Mouse (Mus musculus) CH12.LX (cell line): ENCODE results near the gene Sumo3. TPM values are rescaled to one million over a fixed set of nuclear protein-coding genes. Genes with fewer than 3 reads are reported as not detected.

Experiments
- DNase-seq: peaks from one replicate; pipeline ENCODE4 v3.0.0-alpha.2; 2013; ENCODE audit errors: extremely low read depth
- H3K27ac ChIP-seq: 2 replicates; pipeline ENCODE4 v1.5.1; 2012; ENCODE audit warnings: low read depth, mild to moderate bottlenecking, control low read depth, moderate library complexity; ENCODE audit not compliant: insufficient read depth
- H3K27me3 ChIP-seq: replicated peaks from 2 replicates; pipeline ENCODE3; 2012; ENCODE audit warnings: inconsistent platforms
- H3K36me3 ChIP-seq, 2 experiments: replicated peaks in 1 of 2; 2 replicates each; pipeline versions ENCODE3 to v1.6.1; 2012; ENCODE audit warnings: inconsistent platforms in 1 of 2, low read length in 1 of 2, mild to moderate bottlenecking in 1 of 2, mixed read lengths in 1 of 2, moderate library complexity in 1 of 2; ENCODE audit not compliant: control insufficient read depth in 1 of 2, insufficient read depth in 1 of 2
- H3K4me1 ChIP-seq, 2 experiments: 2 replicates each; pipeline ENCODE4 v1.6.1; 2012; ENCODE audit warnings: inconsistent platforms in 1 of 2, moderate library complexity in 1 of 2; ENCODE audit not compliant: insufficient read depth in 2 of 2, control insufficient read depth in 1 of 2
- H3K4me2 ChIP-seq: 2 replicates; pipeline ENCODE4 v1.6.1; 2012; ENCODE audit warnings: low read depth, mild to moderate bottlenecking, control low read depth; ENCODE audit not compliant: poor library complexity, insufficient read depth, severe bottlenecking
- H3K4me3 ChIP-seq, 3 experiments: fragments of 150-350 bp in 1 of 3; sonication (generic) in 1 of 3; replicated peaks in 1 of 3; 2 replicates each; pipeline versions ENCODE3 to v1.5.1; 2011 to 2012; ENCODE audit warnings: low read depth in 2 of 3, low read length in 2 of 3, mild to moderate bottlenecking in 2 of 3, moderate library complexity in 2 of 3, control low read depth in 1 of 3, improper control_type of control experiment in 1 of 3, inconsistent platforms in 1 of 3, mixed read lengths in 1 of 3; ENCODE audit not compliant: poor library complexity in 1 of 3
- H3K79me2 ChIP-seq: replicated peaks from 2 replicates; pipeline ENCODE4 v1.6.1; 2012; ENCODE audit warnings: mild to moderate bottlenecking, moderate library complexity; ENCODE audit not compliant: control insufficient read depth, poor library complexity, insufficient read depth, severe bottlenecking; ENCODE audit errors: extremely low read depth
- H3K9ac ChIP-seq: 2 replicates; pipeline ENCODE4 v1.6.1; 2012; ENCODE audit warnings: low read depth, mild to moderate bottlenecking, control low read depth, moderate library complexity; ENCODE audit not compliant: insufficient read depth
- H3K9me3 ChIP-seq: replicated peaks from 2 replicates; pipeline ENCODE3; 2012; ENCODE audit warnings: low read length, inconsistent platforms, mixed read lengths
- CTCF ChIP-seq, 2 experiments: IDR thresholded peaks in 1 of 2; conservative IDR thresholded peaks in 1 of 2; 2 replicates each; pipeline ENCODE4 v1.5.1; 2011 to 2012; ENCODE audit warnings: low read depth in 2 of 2, low read length in 2 of 2, improper control_type of control experiment in 1 of 2, inconsistent platforms in 1 of 2, mild to moderate bottlenecking in 1 of 2, moderate library complexity in 1 of 2
- EP300 ChIP-seq: IDR thresholded peaks from 2 replicates; pipeline ENCODE4 v1.6.1; 2011; ENCODE audit warnings: low read length, improper control_type of control experiment
- KAT2A ChIP-seq: IDR thresholded peaks from 2 replicates; pipeline ENCODE4 v1.6.1; 2012; ENCODE audit warnings: low read length, improper control_type of control experiment, inconsistent platforms; ENCODE audit not compliant: insufficient replicate concordance
- MAFK ChIP-seq: IDR thresholded peaks from 2 replicates; pipeline ENCODE4 v1.6.1; 2011; ENCODE audit warnings: low read length, improper control_type of control experiment; ENCODE audit not compliant: insufficient replicate concordance
- NELFE ChIP-seq: IDR thresholded peaks from 2 replicates; pipeline ENCODE4 v1.6.1; 2011; ENCODE audit warnings: low read depth, low read length, improper control_type of control experiment
- RAD21 ChIP-seq: IDR thresholded peaks from 2 replicates; pipeline ENCODE4 v1.6.1; 2011; ENCODE audit warnings: low read depth, mild to moderate bottlenecking, low read length, improper control_type of control experiment, moderate library complexity
- RCOR1 ChIP-seq: conservative IDR thresholded peaks from 2 replicates; pipeline ENCODE4 v1.6.1; 2012; ENCODE audit warnings: low read depth, mild to moderate bottlenecking, inconsistent platforms, low read length, improper control_type of control experiment
- SMC3 ChIP-seq: IDR thresholded peaks from 2 replicates; pipeline ENCODE4 v1.6.1; 2011; ENCODE audit warnings: low read depth, low read length, improper control_type of control experiment
- TBP ChIP-seq: conservative IDR thresholded peaks from 2 replicates; pipeline ENCODE4 v1.6.1; 2011; ENCODE audit warnings: low read depth, low read length, improper control_type of control experiment
- TCF12 ChIP-seq: IDR thresholded peaks from 2 replicates; pipeline ENCODE4 v1.6.1; 2014; ENCODE audit warnings: low read depth, mild to moderate bottlenecking, inconsistent platforms, low read length, improper control_type of control experiment
- ZMIZ1 ChIP-seq: IDR thresholded peaks from 2 replicates; pipeline ENCODE4 v1.6.1; 2012; ENCODE audit warnings: low read depth, mild to moderate bottlenecking, inconsistent platforms, low read length, improper control_type of control experiment
- dilution Hi-C: fragments of 300-500 bp; cut with MboI; formaldehyde crosslinking; loops from 2 replicates; pipeline ENCODE4 v1.14.3; 2020; ENCODE audit warnings: low sequenced_read_pairs; ENCODE audit not compliant: extremely low pct_unique_long_range_greater_than_20kb, extremely low pct_ligation_motif_present
- in situ Hi-C: fragments of 300-500 bp; cut with MboI; formaldehyde crosslinking; loops from 3 replicates; pipeline ENCODE4 v1.14.3; 2019; ENCODE audit warnings: low sequenced_read_pairs, low pct_ligation_motif_present, low pct_unique_long_range_greater_than_20kb, mixed read lengths
- polyA plus RNA-seq: library from polyadenylated mRNA; unstranded; fragments of >175 nt; gene quantifications from 2 replicates; pipeline ENCODE4 v1.2.1, GENCODE M21; 2012; ENCODE audit warnings: low read depth; ENCODE audit not compliant: insufficient read length
- total RNA-seq, 2 experiments: library from RNA; depleted of rRNA; stranded (reverse); fragments of 300-350 nt in 1 of 2; fragments of >200 nt in 1 of 2; gene quantifications; 2 replicates each; pipeline ENCODE4 v1.2.3; 2012 to 2014

Gene Sumo3
- total and polyA plus RNA-seq, 3 experiments, result 54.4 to 130 (median 81.2) TPM

GRCm38 (mm10) chr10:77652046-77652445 is 46.1 kb downstream of the Sumo3 start:
- Histone ChIP-seq H3K4me1 (no peaks in the 10 kb centered on the region; a peak in 1 of 4 replicates), H3K27me3 (no peaks in the 10 kb centered on the region), H3K4me3 (no peak overlapping the region), H3K4me2 (no peak overlapping the region), H3K9ac (no peak overlapping the region), H3K27ac (no peak overlapping the region), H3K9me3 (peaks cover 6% of the 10 kb centered on the region), H3K79me2 (no peaks in the 10 kb centered on the region), H3K36me3 (peaks cover 0 to 8% of the 10 kb centered on the region in 2 experiments)
- no peak for DNase-seq
- in situ Hi-C loops, result no loop called here
- dilution Hi-C loops, result no loop called here
- TF ChIP-seq EP300, result no peak
- peak; percentile 38 for TF ChIP-seq SMC3
- no peak for TF ChIP-seq TBP
- no peak for TF ChIP-seq TCF12
- no peak for TF ChIP-seq KAT2A
- peak in 1 of 2 experiments; percentile 44; a peak in 2 of 4 replicates for TF ChIP-seq CTCF (conservative IDR thresholded peaks at IDR 0.05 in 1 of 2, IDR thresholded peaks at IDR 0.05 in 1 of 2; ENCODE audit: low read depth in 2 of 2, low read length in 2 of 2)
- TF ChIP-seq NELFE, result no peak
- TF ChIP-seq ZMIZ1, result no peak
- TF ChIP-seq RAD21, result peak; percentile 41

DNA sequence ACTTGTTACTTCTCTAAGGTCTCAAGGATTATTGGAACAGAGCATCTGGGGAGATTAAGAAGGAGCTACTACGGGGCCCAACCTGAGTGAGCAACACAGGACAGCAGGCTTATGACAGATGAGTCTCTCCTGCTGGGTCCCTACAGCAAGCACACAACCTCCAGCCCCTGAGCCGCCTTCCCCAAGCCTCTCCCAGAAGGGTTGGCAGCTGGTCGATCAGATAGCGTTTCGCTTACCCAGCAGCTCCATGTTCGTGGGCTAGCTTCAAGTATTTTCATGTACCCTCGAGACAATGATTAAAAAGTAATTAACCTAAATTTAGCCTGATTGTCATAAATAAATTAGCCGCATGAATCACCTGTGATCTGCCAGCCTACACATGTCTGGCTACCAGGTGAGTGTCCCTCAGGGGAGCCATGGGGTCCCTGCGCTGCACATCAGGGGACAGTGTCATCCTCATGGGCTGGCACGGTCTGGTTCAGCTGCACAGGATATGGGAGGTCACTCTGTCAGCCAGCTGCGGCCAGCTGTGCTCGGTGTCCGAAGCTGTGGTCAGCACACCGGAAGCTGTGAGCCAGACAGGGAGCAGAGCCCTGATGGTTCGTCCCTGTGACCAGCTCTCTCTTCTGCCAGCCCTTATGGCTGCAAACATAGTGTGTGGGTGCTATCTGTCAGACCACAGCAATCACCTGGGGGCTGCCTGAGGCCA is 52.5 kb downstream of the Sumo3 start:
- Histone ChIP-seq H3K79me2 (no peaks in the 10 kb centered on the region), H3K27ac (no peak overlapping the region), H3K4me2 (no peak overlapping the region), H3K9ac (no peak overlapping the region), H3K27me3 (peaks cover 5% of the 10 kb centered on the region), H3K4me1 (peaks cover 4% of the 10 kb centered on the region in 2 experiments; a peak in 2 of 4 replicates), H3K4me3 (peak overlapping the region in 1 of 3 experiments; percentile 1), H3K9me3 (peaks cover 9% of the 10 kb centered on the region)
- in situ Hi-C loops, result no loop called here
- DNase-seq, result no peak
- dilution Hi-C loops, result no loop called here
- TF ChIP-seq TCF12 (peak; percentile 41; the same call in 1 of the 2 replicates), KAT2A (no peak)
- TF ChIP-seq, all 38 proteins: peak for 1
- no peaks in the 10 kb centered on the region for H3K36me3 ChIP-seq

GRCm38 (mm10) chr10:77663949-77664665 is 58.2 kb downstream of the Sumo3 start:
- Histone ChIP-seq H3K4me2 (no peak overlapping the region), H3K4me3 (no peak overlapping the region), H3K9me3 (peaks cover 4% of the 10 kb centered on the region), H3K9ac (no peak overlapping the region), H3K79me2 (no peaks in the 10 kb centered on the region), H3K27ac (no peak overlapping the region), H3K36me3 (no peaks in the 10 kb centered on the region), H3K4me1 (peaks cover 7 to 30% of the 10 kb centered on the region in 2 experiments), H3K27me3 (no peaks in the 10 kb centered on the region)
- TF ChIP-seq RCOR1 (no peak), MAFK (peak; percentile 42; the same call in 1 of the 2 replicates)
- dilution Hi-C loops, result no loop called here
- in situ Hi-C loops, result no loop called here
- DNase-seq, result no peak
